2 mouse cellular contexts compared by ENCODE assay signal in genomic region chr11:58904838-58905237, GRCm38 (mm10).
TF ChIP-seq lines count a peak whose summit lies in the region.

No protein-coding gene starts in this region.

TF ChIP-seq in ES-E14, 5 proteins besides CTCF, POLR2A, EP300 and RAD21:
- TF ChIP-seq HCFC1 (IDR thresholded peaks at IDR 0.05; ENCODE audit: borderline replicate concordance, insufficient read depth, low read length) (no peak), CHD2 (IDR thresholded peaks at IDR 0.05; ENCODE audit: low read depth, low read length) (no peak), MAFK (IDR thresholded peaks at IDR 0.05; ENCODE audit: insufficient read depth, low read depth, low read length) (no peak), ZNF384 (IDR thresholded peaks at IDR 0.05; ENCODE audit: low read depth, low read length) (peak; percentile 98)

TF ChIP-seq in myocyte, 11 proteins besides CTCF, POLR2A, EP300 and RAD21:
- no peak for TF ChIP-seq TCF3 (IDR thresholded peaks at IDR 0.05; ENCODE audit: insufficient read length, low read depth)
- TF ChIP-seq MAX (IDR thresholded peaks at IDR 0.05; ENCODE audit: low read depth), result no peak
- no peak for TF ChIP-seq MYOD1 (IDR thresholded peaks at IDR 0.05; ENCODE audit: control insufficient read depth in 1 of 3, insufficient read length in 2 of 3, low read depth in 2 of 3)
- TF ChIP-seq TCF12 (IDR thresholded peaks at IDR 0.05; ENCODE audit: insufficient read depth, poor library complexity, severe bottlenecking), result no peak
- no peak for TF ChIP-seq E2F4 (IDR thresholded peaks at IDR 0.05; ENCODE audit: insufficient read depth)
